Mouse (Mus musculus) CD8-positive naive resting alpha-beta T cell, adult 2 months (primary cell): ENCODE results near the gene Olig2.
"Not testable (repeated sequence)": the region's sequence is repeated elsewhere in the genome, so short reads cannot be mapped to it uniquely, and the experiment has no call there.

Experiments used
- DNase-seq, 2 experiments: peaks; one replicate each; pipeline ENCODE4 v3.0.0; 2022; ENCODE audit warnings: low read depth in 2 of 2, low spot score in 2 of 2

Gene Olig2

DNA sequence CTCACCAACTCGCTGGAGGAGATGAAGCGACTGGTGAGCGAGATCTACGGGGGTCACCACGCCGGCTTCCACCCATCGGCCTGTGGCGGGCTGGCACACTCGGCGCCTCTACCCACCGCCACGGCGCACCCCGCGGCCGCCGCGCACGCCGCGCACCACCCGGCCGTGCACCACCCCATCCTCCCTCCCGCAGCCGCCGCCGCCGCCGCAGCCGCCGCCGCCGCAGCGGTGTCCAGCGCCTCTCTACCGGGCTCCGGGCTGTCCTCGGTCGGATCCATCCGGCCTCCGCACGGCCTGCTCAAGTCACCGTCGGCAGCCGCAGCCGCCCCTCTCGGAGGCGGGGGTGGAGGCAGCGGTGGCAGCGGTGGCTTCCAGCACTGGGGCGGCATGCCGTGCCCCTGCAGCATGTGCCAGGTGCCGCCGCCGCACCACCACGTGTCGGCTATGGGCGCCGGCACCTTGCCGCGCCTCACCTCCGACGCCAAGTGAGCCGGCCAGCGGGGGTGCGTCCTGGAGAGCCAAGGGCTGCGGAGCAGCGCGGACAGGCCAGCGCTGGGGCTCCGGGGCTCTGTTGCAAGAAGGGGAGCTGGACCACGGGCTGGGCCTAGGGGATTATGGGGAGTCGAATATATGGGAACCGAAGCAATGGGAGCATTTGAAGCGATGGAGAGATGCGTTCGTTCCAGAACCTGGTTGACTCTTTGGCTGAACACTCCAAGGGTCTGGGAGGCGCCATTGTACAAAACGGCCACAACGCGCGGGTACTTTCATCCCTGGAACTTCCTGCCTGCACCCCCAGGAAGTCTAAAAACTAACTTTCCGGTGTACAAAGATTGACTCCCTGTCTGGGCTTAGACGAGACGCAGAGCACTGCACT is 1.9 kb downstream of the Olig2 start:
- DNase-seq = no peak

DNA sequence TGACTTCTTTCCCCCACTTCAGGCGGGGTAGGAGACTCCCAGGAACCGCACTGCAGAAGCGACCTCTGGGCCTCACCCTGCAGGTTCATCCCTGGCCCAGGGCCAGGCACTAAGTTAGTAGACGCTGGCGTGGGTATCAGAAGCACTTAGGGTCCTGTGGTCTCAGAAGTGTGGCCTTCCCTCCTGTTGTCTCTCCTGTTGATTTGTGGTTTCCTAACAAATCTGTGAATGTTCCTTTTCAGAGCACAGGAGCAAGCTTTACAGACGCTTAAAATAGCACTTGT is 2.4 kb downstream of the Olig2 start:
- no peak for DNase-seq

DNA sequence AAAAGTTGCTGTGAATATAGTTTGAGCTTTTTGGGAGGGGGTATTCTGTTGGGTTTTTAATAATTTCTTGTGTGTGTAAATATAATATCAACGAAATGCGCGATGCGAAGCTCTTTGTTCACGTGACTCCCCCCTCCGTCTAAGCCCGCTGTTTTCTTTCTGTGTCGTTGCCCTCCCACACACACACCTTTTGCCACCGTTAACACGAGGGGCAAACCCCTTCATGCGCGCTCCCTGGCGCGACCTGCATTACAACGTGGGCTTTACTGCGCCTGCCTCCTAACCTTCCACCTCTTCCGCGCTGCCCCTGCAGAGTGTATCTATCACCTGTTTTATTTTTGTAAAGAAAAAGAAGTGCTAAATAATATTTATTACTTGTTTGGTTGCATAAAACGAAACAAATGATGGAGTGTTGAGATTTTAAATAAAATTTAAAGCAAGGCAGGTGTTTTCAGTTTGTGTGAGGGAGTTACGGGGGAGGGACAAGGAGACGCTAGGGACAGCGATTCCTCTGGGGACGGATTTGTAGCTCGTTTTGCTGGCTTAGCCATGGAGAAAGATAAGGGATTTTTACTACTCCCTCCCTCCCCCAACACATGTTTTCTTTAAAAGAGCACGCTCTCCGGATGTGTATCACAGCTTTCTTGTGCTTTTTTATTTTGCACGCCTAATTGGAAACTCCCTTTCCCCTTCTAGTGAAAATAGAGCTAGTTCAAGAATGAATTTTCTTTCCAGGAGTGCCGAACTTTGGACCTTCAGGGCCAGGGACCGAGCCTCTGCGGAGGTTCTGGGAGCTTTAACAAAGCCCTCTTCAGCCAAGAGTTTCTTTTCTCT is 3.2 kb downstream of the Olig2 start:
- no peak for DNase-seq

DNA sequence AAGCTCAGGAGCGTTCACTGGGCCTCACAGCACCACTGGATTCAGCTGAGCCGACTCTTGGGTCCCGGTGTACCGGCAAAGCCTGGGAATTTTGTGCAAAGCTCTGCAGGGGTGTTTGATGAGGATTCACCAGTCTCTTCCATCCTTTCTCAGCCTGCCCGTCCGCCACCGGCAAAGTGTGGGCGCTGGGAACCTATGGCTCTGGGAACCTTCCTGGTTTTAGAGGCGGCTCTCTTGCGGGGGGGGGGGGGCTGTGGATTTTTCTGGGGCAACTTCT is 3.8 kb downstream of the Olig2 start:
- no peak for DNase-seq

DNA sequence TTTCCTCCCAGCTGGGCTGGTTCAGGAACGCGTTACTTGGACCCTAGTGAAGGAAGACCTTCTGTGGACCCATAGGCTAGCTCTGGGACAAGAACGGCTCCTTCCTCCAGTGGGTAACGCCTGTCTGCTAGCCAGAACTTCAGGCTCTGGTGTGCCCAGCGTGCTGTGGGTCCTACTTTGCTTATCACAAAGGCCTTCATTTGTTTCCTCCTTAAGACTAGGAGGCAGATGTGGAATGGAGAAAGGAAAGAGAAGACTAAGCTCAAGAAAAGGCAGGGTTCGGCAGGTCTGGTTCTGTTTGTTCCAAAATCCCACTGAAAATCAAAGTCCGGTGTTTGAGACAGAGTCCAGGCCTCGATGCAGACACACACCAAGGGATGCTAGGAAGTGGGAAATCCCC is 4.4 kb downstream of the Olig2 start:
- DNase-seq = no peak

DNA sequence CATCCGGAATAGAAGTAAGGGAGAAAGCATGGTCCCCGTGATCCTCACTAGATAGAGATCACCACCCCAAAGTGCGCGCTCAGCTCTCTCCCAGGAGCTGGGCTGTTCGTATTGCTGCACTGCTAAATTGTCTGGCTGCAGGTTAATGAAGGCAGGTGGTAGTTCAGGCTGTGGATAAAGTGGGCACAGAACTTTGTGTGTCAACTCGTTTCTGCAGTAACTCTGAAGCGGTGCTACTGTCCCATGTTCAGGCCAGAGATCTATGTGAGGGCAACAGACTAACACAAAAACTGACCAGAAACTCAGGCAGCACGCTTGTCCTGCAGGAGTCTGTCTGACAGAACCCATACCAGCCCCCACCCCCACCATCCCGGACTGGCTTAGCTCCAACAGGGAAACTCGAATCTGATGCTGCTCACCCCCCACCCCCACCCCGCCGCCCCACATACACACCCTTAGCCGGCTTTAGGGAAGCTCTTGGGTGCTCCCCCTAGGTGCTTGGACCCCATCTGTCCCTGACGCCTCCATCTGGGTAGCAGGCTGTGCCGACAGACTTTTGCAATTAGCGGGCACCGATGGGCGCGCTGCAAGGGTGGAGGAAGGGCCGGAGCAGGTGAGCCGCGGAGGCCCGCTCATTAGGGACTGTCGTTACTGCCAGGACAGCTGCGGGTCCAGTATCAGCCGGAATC is 6.7 kb downstream of the Olig2 start:
- no peak for DNase-seq

DNA sequence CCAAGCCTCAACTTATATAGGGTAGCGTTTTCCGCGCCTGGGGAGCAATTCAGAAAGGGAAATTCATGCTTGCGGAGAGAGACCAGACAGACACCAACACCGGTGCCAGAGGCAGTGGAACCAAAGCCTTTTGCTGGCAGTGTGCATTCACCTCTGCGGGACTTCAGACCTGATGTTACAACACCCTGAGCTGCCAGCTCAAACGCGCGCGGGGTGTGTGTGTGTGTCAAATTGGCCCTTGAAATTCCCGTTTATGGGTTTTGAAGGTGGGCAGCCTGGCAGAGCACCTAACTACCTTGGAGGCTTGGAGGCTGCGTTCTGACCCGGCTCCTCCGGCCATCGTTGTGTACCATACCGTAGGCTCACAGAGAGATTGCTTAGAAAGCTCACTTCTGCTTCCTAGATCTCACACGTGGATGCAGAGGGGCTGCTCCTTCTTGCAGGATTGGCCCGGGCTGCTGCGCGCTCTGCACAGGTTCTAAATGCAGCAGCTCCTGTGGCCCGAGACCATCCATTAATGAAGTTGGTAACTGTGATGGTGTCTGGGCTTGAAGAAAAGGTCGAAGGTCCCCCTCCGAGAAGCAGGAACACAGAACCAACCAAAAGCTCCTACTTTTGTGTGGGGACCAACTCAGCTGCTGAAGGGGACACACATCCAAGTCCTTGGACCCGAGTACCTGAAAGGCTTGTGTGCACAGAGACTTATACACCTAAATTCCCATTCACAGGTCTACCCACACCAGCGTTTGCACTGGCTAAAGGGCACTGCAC is 7.4 kb downstream of the Olig2 start:
- DNase-seq = no peak

DNA sequence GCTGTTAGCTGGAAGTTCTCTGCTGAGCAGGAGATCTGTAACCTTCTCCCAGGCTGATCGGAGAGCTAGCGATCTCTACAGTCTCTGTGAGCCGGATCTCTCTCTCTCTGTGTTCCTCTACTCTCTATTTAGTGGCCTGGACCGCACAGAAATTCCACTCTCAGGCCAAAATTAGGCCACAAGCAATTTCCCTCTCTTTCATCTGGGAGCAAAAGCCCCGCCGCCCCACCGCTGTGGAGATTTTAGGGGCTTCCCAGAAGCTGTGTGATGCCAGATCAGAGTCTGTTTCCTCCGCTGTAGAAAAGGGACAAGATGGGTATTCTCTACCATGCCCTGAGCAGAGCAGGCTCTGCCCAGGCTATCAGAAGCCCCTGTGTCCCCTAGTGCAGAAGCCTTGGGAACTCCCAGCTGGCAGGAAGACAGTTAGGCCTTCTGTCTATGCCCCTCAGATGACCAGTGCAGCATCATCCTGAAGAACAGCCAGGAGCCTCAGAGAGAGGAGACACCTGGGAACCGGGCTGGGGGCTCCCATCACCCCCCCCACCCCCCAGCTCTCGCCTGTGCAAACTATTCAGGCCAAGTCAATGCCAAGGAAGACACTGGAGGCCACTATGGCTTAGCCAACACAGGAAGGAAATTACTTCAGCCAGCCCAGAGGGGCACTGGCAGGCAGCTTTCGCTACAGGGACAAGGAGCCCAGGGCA is 8.1 kb downstream of the Olig2 start:
- no peak for DNase-seq

DNA sequence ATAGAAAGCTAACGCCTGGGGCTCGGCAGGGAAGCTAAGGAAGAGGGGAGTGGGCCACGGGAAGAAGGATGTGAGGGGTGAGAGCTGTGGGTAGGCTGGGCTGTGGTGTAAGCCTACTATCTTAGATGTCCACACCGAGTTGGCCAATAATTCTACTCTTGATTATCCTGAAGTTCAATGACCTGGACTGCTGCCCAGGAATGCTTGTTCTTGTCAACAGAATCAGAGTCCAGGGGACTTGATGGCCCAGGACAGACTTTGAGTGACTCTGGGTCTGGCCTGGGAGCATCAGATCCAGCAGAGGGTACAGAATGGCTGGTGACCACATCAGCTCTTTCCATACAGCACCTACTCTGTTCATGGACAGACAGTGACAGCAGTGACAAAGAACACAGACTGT is 13.8 kb downstream of the Olig2 start:
- no peak for DNase-seq

DNA sequence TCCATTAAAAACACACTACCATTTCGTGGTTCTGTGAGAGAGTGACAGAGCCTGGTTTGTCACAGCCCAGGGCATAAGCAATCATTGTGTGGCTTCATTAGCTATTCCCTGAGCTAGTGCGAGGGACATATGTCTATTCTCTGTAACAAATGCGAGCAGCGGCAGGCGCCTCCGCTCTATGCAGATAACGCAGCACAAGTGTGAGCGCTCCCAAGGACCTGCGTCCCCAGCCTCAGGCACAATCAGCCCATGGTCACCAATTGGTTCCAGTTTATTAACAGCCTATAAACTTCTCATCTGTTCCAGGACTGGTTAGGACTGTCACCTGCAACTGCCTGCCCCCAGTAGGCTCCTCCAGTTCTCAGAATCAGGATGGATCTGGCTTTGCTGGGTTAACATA is 21.0 kb downstream of the Olig2 start:
- no peak for DNase-seq

DNA sequence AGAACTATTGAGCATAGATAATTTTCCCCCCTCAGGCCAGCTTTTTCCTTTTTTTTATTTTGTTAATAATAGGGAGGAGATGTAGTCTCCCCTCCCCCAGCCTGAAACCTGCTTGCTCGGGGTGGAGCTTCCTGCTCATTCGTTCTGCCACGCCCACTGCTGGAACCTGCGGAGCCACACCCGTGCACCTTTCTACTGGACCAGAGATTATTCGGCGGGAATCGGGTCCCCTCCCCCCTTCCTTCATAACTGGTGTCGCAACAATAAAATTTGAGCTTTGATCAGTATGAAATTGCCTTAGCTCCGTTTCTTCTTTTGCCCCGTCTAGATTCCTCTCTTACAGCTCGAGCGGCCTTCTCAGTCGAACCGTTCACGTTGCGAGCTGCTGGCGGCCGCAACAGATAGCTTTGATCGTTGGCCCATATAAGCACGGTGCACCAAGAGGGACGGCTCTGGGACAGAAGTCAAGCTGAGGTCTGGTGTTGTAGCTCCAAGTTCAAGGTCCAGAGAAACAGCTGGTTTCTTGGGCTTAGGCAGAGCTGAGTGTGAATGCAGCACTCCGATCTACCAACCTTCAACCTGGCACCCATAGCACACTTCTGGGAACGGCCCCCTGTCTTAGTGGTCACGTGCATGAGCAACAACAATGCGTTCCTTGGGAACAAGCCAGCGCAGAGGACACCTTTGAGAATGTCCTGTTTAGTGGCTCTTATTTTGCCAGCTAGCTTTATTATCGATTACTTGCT is 30.3 kb downstream of the Olig2 start:
- not testable (repeated sequence) for DNase-seq

DNA sequence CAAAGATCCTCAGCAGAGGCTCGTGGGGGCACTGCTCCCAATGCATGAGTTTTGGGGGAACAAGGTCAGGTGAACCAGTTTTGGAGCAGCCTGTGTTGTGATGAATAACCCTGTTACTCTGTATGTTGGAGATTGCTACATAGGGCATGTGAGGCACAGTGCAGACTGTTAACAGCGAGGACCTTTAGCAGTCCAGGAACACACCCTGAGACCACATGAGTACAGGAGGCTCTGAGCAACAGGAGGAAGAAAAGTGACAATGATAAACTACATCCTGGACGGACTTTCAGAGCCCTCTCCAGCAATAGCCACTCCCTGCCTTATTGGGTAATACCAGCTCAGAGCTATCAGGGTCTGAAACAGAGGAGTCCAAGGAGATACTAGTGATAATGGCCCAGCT is 33.7 kb downstream of the Olig2 start:
- DNase-seq = no peak

DNA sequence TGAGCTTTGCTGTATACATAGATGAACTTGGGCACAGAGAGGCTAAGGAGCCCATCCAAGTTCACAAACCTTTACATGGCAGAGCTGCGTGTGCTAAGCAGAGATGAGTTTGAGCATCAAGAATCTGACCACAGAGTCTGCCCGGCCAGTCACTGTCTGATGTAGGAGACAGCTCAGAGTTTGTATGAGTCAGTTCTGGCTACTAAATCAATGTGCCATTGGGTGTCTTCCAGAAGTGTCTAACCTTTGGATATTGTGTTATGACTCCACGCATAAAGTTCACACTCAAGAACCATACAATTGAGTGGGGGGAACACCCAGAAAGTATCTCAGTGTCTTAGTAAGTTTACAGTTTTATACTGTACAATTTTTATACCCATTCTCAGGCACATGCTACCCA is 35.6 kb downstream of the Olig2 start:
- no peak for DNase-seq

DNA sequence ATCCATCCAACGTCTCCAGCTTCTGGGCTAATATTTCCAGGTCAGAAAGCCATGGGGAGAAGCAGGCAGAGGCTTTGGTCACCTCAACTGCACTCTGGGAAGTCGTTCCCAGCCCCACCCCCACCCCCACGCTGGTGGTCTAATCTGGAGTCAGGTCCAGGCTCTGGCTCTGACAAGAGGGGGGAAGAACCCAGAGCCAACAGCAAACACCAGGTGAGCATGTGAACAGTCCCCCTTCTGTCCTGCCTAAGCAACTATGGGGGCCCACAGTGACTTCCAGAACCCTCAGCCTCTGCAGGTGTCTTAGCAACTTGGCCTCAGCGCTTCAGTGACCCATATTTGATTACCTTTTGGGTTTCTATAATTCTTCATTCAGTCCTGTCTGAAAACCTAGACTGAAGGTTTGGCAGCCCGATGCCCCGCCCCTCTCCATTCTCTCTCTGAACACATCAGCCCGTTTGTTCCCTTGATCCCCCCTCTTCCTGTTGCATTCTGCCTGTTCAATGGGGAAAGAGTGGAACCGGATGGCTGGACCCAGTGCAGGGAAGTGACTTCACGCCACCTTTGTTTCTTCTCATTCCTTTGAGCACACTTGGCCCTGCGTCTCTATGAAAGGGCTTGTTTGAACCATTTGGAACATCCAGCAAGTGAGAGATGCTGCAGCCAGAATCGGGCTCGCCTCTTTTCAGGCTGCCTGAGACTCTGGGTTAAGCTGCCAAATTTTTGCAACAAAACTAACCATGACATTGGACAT is 37.4 kb downstream of the Olig2 start:
- DNase-seq = no peak

DNA sequence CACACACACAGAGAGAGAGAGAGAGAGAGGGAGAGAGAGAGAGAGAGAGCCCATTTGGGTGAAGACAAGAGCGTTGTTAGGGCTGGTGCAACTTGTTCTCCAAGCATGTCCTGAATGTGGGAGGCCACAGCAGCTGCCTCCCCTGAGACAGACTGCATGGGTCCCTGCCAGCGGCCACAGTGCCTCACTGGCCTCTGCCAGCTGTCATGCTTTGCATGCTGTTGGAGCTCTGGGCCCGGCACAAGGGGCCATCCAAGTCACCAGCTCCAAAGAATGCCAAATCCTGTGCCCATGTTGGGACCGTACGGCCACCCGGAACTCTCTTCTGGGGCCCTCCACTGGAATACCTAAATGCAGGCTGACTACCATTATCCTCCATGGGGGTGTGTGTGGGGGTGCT is 40.7 kb downstream of the Olig2 start:
- no peak for DNase-seq

DNA sequence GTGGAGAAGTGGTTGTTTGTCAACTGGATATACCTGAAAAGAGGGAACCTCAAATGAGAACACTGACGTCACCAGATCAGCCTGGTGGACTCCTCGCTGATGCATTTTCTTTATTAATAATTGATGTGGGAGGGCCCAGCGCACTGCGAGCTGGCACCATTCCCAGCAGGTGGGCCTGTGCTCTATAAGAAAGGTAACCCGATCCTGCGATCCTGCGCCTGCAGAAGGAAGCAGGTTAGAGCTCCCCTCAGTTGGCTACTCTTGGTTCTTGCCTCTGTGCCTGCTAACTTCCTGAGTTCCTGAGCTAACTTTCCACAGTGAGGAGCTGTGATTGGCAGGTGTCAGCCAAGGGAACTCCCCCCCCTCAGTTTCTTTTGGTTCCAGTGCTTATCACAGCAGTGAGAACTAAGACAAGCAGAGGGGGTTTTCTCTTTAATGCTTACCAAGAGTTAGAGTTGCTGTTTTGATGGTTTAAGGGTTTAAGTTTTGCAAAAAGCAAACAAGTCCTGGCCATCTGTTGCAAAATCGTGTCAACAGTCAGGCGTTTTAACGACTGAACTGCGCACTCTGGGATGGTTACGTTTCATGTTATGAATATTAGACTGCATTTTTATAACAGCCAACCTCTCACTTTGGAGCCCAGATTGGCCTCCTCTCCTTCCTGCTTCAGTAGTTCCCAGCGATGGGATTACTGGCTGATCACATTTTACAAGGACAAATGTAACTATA is 43.6 kb downstream of the Olig2 start:
- DNase-seq = no peak

DNA sequence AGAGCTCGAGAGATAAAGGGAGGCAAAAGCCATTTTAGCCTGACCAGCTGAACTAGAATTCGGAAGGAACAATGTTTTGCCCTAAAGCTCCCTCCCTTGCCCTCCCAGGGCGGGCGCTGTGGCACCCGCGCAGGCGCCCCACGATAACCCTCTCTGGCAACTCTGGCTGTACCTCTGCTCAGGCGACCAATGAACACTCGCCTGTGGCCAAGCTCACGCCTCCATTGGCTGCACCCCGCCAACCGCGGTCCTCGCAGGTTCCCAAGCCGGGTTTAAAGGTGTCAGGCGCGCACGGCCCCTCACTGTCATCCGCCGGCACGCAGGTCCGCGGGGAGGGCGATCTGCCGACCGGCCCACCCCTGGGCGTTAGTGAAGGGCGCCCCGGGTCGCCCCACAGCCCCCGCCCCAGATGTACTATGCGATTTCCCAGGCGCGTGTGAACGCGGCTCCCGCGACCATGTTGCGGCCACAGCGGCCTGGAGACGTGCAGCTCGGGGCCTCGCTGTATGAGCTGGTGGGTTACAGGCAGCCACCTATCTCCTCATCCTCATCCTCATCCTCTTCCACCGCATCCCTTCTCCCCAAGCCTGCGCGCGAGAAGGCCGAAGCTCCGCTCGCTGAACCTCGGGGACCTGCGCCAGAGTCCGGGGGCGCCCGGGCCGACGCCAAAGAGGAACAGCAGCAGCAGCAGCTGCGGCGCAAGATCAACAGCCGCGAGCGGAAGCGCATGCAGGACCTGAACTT is 44.4 kb downstream of the Olig2 start, which contains the start of gene Olig1:
Gene Olig1 (plus strand): TSS at position 305 of the 744 bp plus-strand sequence.
- DNase-seq = no peak
